16 mouse cellular contexts compared by ENCODE assay signal in genomic region chr1:35858342-35858741, GRCm38 (mm10).
A peak's percentile ranks its signal among the peaks of the same experiment; 100 is the strongest.
DNase-seq lines count a peak whose midpoint lies in the region; TF ChIP-seq lines count a peak whose summit lies in the region.
"Had no signal": no experiment of that assay in that cellular context is flagged by ENCODE, and none has a peak within 500 bp of the region (broad histone marks: within the 10 kb centered on the region; RNA-seq: fewer than 3 reads in every experiment).

No protein-coding gene starts in this region.

- TF ChIP-seq CTCF in MEL (IDR thresholded peaks at IDR 0.05 in 2 of 3, conservative IDR thresholded peaks at IDR 0.05 in 1 of 3; ENCODE audit: control insufficient read depth in 1 of 3, insufficient read depth in 1 of 3, low read depth in 2 of 3, low read length in 3 of 3, poor library complexity in 1 of 3, severe bottlenecking in 1 of 3): no peak

- TF ChIP-seq EP300 in MEL (IDR thresholded peaks at IDR 0.05; ENCODE audit: low read depth in 1 of 2, low read length in 2 of 2): no peak

- 0 out of 2 replicates have a peak overlapping the region, but pooled peaks have one; percentile 6 for H3K27ac ChIP-seq in MEL (ENCODE audit: control insufficient read depth, low read depth, low read length)
- H3K27ac ChIP-seq: embryonic facial prominence, embryonic 12.5 days; hindbrain, embryonic 13.5 days; liver, embryonic 15.5 days; neural tube, embryonic 12.5 days had no signal

- no peak for TF ChIP-seq RAD21 in MEL (IDR thresholded peaks at IDR 0.05; ENCODE audit: low read depth, low read length)

- DNase-seq in heart, adult 11 months: peak; percentile 77
- no peak for DNase-seq in heart, postnatal 25 days (ENCODE audit: low spot score)
- DNase-seq in MEL (ENCODE audit: low read depth, low spot score): no peak
- peak; percentile 37 for DNase-seq in kidney, adult 9 months
- peak; percentile 24 for DNase-seq in splenic B cell, adult 2 months (ENCODE audit: low read depth, low spot score)
- DNase-seq in right cerebral cortex, postnatal 14 days: no peak
- no peak for DNase-seq in T-cell, adult 2 months (ENCODE audit: low spot score)
- no peak for DNase-seq in right cerebral cortex, postnatal 25 days
- DNase-seq: adrenal gland, postnatal 25 days; cerebellum, adult 2 months; lung, postnatal 36 days; thymus, postnatal 14 days had no signal

- no peak for TF ChIP-seq POLR2A in MEL (IDR thresholded peaks at IDR 0.05; ENCODE audit: control insufficient read depth in 1 of 2, insufficient read depth in 1 of 2, low read depth in 1 of 2, low read length in 2 of 2, poor library complexity in 1 of 2)

- H3K79me2 ChIP-seq in MEL (ENCODE audit: control insufficient read depth, insufficient read depth, low read length, poor library complexity): no peaks in the 10 kb centered on the region

- no peak overlapping the region for H3K4me3 ChIP-seq in MEL (ENCODE audit: control insufficient read depth in 1 of 2, insufficient read depth in 1 of 2, low read depth in 2 of 2, low read length in 2 of 2)
- H3K4me3 ChIP-seq: embryonic facial prominence, embryonic 12.5 days; hindbrain, embryonic 13.5 days; liver, embryonic 15.5 days; neural tube, embryonic 12.5 days had no signal

- no peak overlapping the region for H3K9ac ChIP-seq in MEL (ENCODE audit: control insufficient read depth, low read depth, low read length, poor library complexity, severe bottlenecking)
- H3K9ac ChIP-seq: embryonic facial prominence, embryonic 12.5 days; hindbrain, embryonic 13.5 days; liver, embryonic 15.5 days; neural tube, embryonic 12.5 days had no signal

- H3K4me1 ChIP-seq in MEL (ENCODE audit: control insufficient read depth in 1 of 2, insufficient read depth in 2 of 2, low read length in 2 of 2): peaks cover 27 to 57% of the 10 kb centered on the region in 2 experiments
- H3K4me1 ChIP-seq: embryonic facial prominence, embryonic 12.5 days; hindbrain, embryonic 13.5 days; liver, embryonic 15.5 days; neural tube, embryonic 12.5 days had no signal

- intact Hi-C loops in heart, postnatal 25 days (cut with DNase I): no loop called here

- no peaks in the 10 kb centered on the region for H3K9me3 ChIP-seq in MEL (replicated peaks; ENCODE audit: insufficient read depth, low read length)
- H3K9me3 ChIP-seq: embryonic facial prominence, embryonic 12.5 days; hindbrain, embryonic 13.5 days; liver, embryonic 15.5 days; neural tube, embryonic 12.5 days had no signal

- H3K27me3 ChIP-seq in MEL (ENCODE audit: control insufficient read depth in 1 of 2, insufficient read depth in 2 of 2, low read length in 2 of 2): no peaks in the 10 kb centered on the region
- no peaks in the 10 kb centered on the region for H3K27me3 ChIP-seq in splenic B cell, adult 2 months (ENCODE audit: control insufficient read depth, insufficient read depth, low read length, poor library complexity, severe bottlenecking)
- H3K27me3 ChIP-seq: embryonic facial prominence, embryonic 12.5 days; hindbrain, embryonic 13.5 days; liver, embryonic 15.5 days; neural tube, embryonic 12.5 days had no signal

- H3K36me3 ChIP-seq in MEL (ENCODE audit: control insufficient read depth in 1 of 2, insufficient read depth in 2 of 2, low read length in 2 of 2): peaks cover 0 to 55% of the 10 kb centered on the region in 2 experiments; a peak in 2 of 4 replicates
- no peaks in the 10 kb centered on the region for H3K36me3 ChIP-seq in splenic B cell, adult 2 months (ENCODE audit: control insufficient read depth, insufficient read depth, low read length, poor library complexity, severe bottlenecking)
- H3K36me3 ChIP-seq: embryonic facial prominence, embryonic 12.5 days; hindbrain, embryonic 13.5 days; liver, embryonic 15.5 days; neural tube, embryonic 12.5 days had no signal

TF ChIP-seq in MEL, 35 proteins besides CTCF, POLR2A, EP300 and RAD21:
- TF ChIP-seq TAL1 (IDR thresholded peaks at IDR 0.05; ENCODE audit: low read length) (no peak), ZKSCAN1 (IDR thresholded peaks at IDR 0.05; ENCODE audit: low read depth, low read length) (no peak), USF2 (IDR thresholded peaks at IDR 0.05; ENCODE audit: borderline replicate concordance in 1 of 2, insufficient read depth in 1 of 2, low read depth in 1 of 2, low read length in 2 of 2) (no peak), MYB (IDR thresholded peaks at IDR 0.05; ENCODE audit: low read depth, low read length) (no peak), ZMIZ1 (IDR thresholded peaks at IDR 0.05; ENCODE audit: low read depth, low read length) (no peak), CHD1 (IDR thresholded peaks at IDR 0.05; ENCODE audit: low read depth, low read length) (no peak), HCFC1 (IDR thresholded peaks at IDR 0.05; ENCODE audit: low read depth, low read length) (no peak), NELFE (IDR thresholded peaks at IDR 0.05; ENCODE audit: low read depth, low read length) (no peak), MAFK (IDR thresholded peaks at IDR 0.05; ENCODE audit: borderline replicate concordance, low read depth, low read length) (no peak), ZNF384 (IDR thresholded peaks at IDR 0.05; ENCODE audit: low read depth, low read length) (no peak), MAX (IDR thresholded peaks at IDR 0.05; ENCODE audit: low read length) (no peak), TCF12 (IDR thresholded peaks at IDR 0.05; ENCODE audit: low read depth, low read length) (no peak), MXI1 (IDR thresholded peaks at IDR 0.05; ENCODE audit: low read depth, low read length) (no peak), POLR2AphosphoS2 (IDR thresholded peaks at IDR 0.05; ENCODE audit: low read length) (no peak), MYC (IDR thresholded peaks at IDR 0.05; ENCODE audit: low read depth, low read length) (no peak), USF1 (IDR thresholded peaks at IDR 0.05; ENCODE audit: low read depth, low read length) (no peak)

Comparison
In these comparisons a context has a peak if more than half of its experiments do, and no peak if none do; other contexts are left out.
1. DNase-seq: peak in heart, adult 11 months (single experiment), kidney, adult 9 months (single experiment) and splenic B cell, adult 2 months (single experiment); none in heart, postnatal 25 days (single experiment), MEL (single experiment), right cerebral cortex, postnatal 14 days (single experiment), T-cell, adult 2 months (single experiment) and right cerebral cortex, postnatal 25 days (single experiment).